Mouse (Mus musculus) heart, postnatal 10 days (tissue): ENCODE data around the gene Eid3. TPM values are rescaled to one million over a fixed set of nuclear protein-coding genes. Genes with fewer than 3 reads are reported as not detected.
A peak's percentile ranks its signal among the peaks of the same experiment; 100 is the strongest.

Experiments
- DNase-seq, 2 experiments: peaks; one replicate each; pipeline ENCODE4 v3.0.0; 2021
- intact Hi-C: fragments of 180-260 bp; cut with DNase I; formaldehyde crosslinking; loops from one replicate; pipeline ENCODE4 v1.15.1; 2025
- total RNA-seq, 2 experiments: library from RNA; stranded (reverse); gene quantifications; 2 replicates each; pipeline ENCODE4 v1.2.3; 2021

Eid3 gene
- total RNA-seq = 1 to 10 TPM in 1 of 2 experiments, under 1 TPM in 1; 0.60 to 1.8 TPM

GRCm38 (mm10) chr10:82866356-82866755 lies at the start of gene Eid3:
Gene Eid3, plus strand, starts transcription at chr10:82866626.
- DNase-seq = no peak
- intact Hi-C loops = no loop called here

- intact Hi-C loops = loop anchor here (10.0 kb wide), 1 partner anchor 377 kb away; no protein-coding TSS in a partner anchor
- DNase-seq = no peak
Measured at GRCm38 (mm10) chr10:82817514-82817913, 48.9 kb upstream of the Eid3 start.

- intact Hi-C loops = loop anchor here (10.0 kb wide), 1 partner anchor 377 kb away; no protein-coding TSS in a partner anchor
- no peak for DNase-seq
Measured at GRCm38 (mm10) chr10:82817936-82818335, 48.5 kb upstream of the Eid3 start.

- DNase-seq = no peak
- intact Hi-C loops = loop anchor here (10.0 kb wide), 1 partner anchor 376 kb away; no protein-coding TSS in a partner anchor
Measured at GRCm38 (mm10) chr10:82818661-82819060, 47.8 kb upstream of the Eid3 start.

- intact Hi-C loops = no loop called here
- no peak for DNase-seq
Measured at GRCm38 (mm10) chr10:82823108-82823778, 43.2 kb upstream of the Eid3 start.

- no peak for DNase-seq
- intact Hi-C loops = no loop called here
Measured at GRCm38 (mm10) chr10:82823779-82824177, 42.6 kb upstream of the Eid3 start.

- intact Hi-C loops = no loop called here
- no peak for DNase-seq
Measured at GRCm38 (mm10) chr10:82824541-82824940, 41.9 kb upstream of the Eid3 start.

- no peak for DNase-seq
- intact Hi-C loops = no loop called here
Measured at GRCm38 (mm10) chr10:82826516-82826915, 39.9 kb upstream of the Eid3 start.

- intact Hi-C loops = no loop called here
- no peak for DNase-seq
Measured at GRCm38 (mm10) chr10:82833926-82834325, 32.5 kb upstream of the Eid3 start, which contains the start of gene Txnrd1. Gene Txnrd1, plus strand, starts transcription at chr10:82833951.

- intact Hi-C loops = no loop called here
- DNase-seq = no peak
Measured at GRCm38 (mm10) chr10:82835898-82836297, 30.5 kb upstream of the Eid3 start.

GRCm38 (mm10) chr10:82838390-82838789 lies 28.0 kb upstream of the Eid3 start:
- intact Hi-C loops = no loop called here
- no peak for DNase-seq

GRCm38 (mm10) chr10:82844090-82844489 lies 22.3 kb upstream of the Eid3 start:
- DNase-seq = no peak
- intact Hi-C loops = no loop called here

- DNase-seq = no peak
- intact Hi-C loops = no loop called here
Measured at GRCm38 (mm10) chr10:82844731-82845130, 21.7 kb upstream of the Eid3 start.

GRCm38 (mm10) chr10:82847821-82848459 lies 18.5 kb upstream of the Eid3 start:
- intact Hi-C loops = no loop called here
- no peak for DNase-seq

- no peak for DNase-seq
- intact Hi-C loops = no loop called here
Measured at GRCm38 (mm10) chr10:82849686-82850353, 16.6 kb upstream of the Eid3 start.

- no peak for DNase-seq
- intact Hi-C loops = no loop called here
Measured at GRCm38 (mm10) chr10:82850354-82850752, 16.1 kb upstream of the Eid3 start.

GRCm38 (mm10) chr10:82851751-82852150 lies 14.7 kb upstream of the Eid3 start:
- intact Hi-C loops = no loop called here

GRCm38 (mm10) chr10:82858032-82858680 lies 8.3 kb upstream of the Eid3 start:
- intact Hi-C loops = loop anchor here (2.0 kb wide), 1 partner anchor 43 kb away; no protein-coding TSS in a partner anchor

More at GRCm38 (mm10) chr10:82851751-82852150, 14.7 kb upstream of the Eid3 start:
- DNase-seq = no peak

GRCm38 (mm10) chr10:82858691-82859532 lies 7.5 kb upstream of the Eid3 start:
- intact Hi-C loops = loop anchor here (2.0 kb wide), 1 partner anchor 42 kb away; no protein-coding TSS in a partner anchor
- peak; percentile 95 for DNase-seq

More at GRCm38 (mm10) chr10:82858032-82858680, 8.3 kb upstream of the Eid3 start:
- DNase-seq = peak in 1 of 2 experiments; percentile 18

GRCm38 (mm10) chr10:82859533-82859915 lies 6.9 kb upstream of the Eid3 start:
- DNase-seq = peak; percentile 61 to 64
- intact Hi-C loops = loop anchor here (2.0 kb wide), 1 partner anchor 41 kb away; no protein-coding TSS in a partner anchor
